Mouse (Mus musculus): ENCODE measurements around the gene Zcchc14.
A peak's percentile ranks its signal among the peaks of the same experiment; 100 is the strongest.

The Zcchc14 gene

GRCm38 (mm10) chr8:121652774-121653323, at the start of gene Zcchc14:
TSS of gene Zcchc14 (minus strand) at chr8:121652901.
- peak; percentile 100 for DNase-seq

GRCm38 (mm10) chr8:121699936-121700335, 47.2 kb upstream of the Zcchc14 start:
- DNase-seq, result no peak

- DNase-seq, result no peak
Measured at GRCm38 (mm10) chr8:121698615-121699101, 46.0 kb upstream of the Zcchc14 start.

- no peak for DNase-seq
Measured at GRCm38 (mm10) chr8:121697735-121698614, 45.3 kb upstream of the Zcchc14 start.

- DNase-seq, result peak; percentile 98
Measured at GRCm38 (mm10) chr8:121695585-121696184, 43.0 kb upstream of the Zcchc14 start.

GRCm38 (mm10) chr8:121694453-121694852, 41.8 kb upstream of the Zcchc14 start:
- DNase-seq, result peak; percentile 94

- DNase-seq, result no peak
Measured at GRCm38 (mm10) chr8:121688496-121688895, 35.8 kb upstream of the Zcchc14 start.

GRCm38 (mm10) chr8:121687455-121688161, 34.9 kb upstream of the Zcchc14 start:
- DNase-seq, result peak; percentile 89

- DNase-seq, result peak; percentile 96
Measured at GRCm38 (mm10) chr8:121685419-121685818, 32.7 kb upstream of the Zcchc14 start.

- DNase-seq, result peak; percentile 81
Measured at GRCm38 (mm10) chr8:121683083-121683832, 30.6 kb upstream of the Zcchc14 start.

GRCm38 (mm10) chr8:121681457-121681856, 28.8 kb upstream of the Zcchc14 start:
- DNase-seq, result no peak

- DNase-seq, result no peak
Measured at GRCm38 (mm10) chr8:121680896-121681295, 28.2 kb upstream of the Zcchc14 start.

- DNase-seq, result no peak
Measured at GRCm38 (mm10) chr8:121678696-121679095, 26.0 kb upstream of the Zcchc14 start.

GRCm38 (mm10) chr8:121675701-121676100, 23.0 kb upstream of the Zcchc14 start:
- DNase-seq, result peak; percentile 98

GRCm38 (mm10) chr8:121675161-121675560, 22.5 kb upstream of the Zcchc14 start:
- no peak for DNase-seq

GRCm38 (mm10) chr8:121674524-121674923, 21.8 kb upstream of the Zcchc14 start:
- DNase-seq, result no peak

- peak; percentile 92 for DNase-seq
Measured at GRCm38 (mm10) chr8:121673917-121674316, 21.2 kb upstream of the Zcchc14 start.

- no peak for DNase-seq
Measured at GRCm38 (mm10) chr8:121673153-121673552, 20.5 kb upstream of the Zcchc14 start.

- peak; percentile 98 for DNase-seq
Measured at GRCm38 (mm10) chr8:121669208-121669607, 16.5 kb upstream of the Zcchc14 start.

GRCm38 (mm10) chr8:121668553-121668952, 15.9 kb upstream of the Zcchc14 start:
- DNase-seq, result peak; percentile 97

GRCm38 (mm10) chr8:121667936-121668500, 15.3 kb upstream of the Zcchc14 start:
- DNase-seq, result peak; percentile 85

GRCm38 (mm10) chr8:121665329-121665728, 12.6 kb upstream of the Zcchc14 start:
- peak; percentile 99 for DNase-seq
